8 mouse cellular contexts compared by ENCODE assay signal in genomic region chr19:45030746-45031693, GRCm38 (mm10). TPM values are rescaled to one million over a fixed set of nuclear protein-coding genes. Genes with fewer than 3 reads are reported as not detected.
DNase-seq lines count a peak whose midpoint lies in the region; ATAC-seq and TF ChIP-seq lines count a peak whose summit lies in the region.

No protein-coding gene starts in this region.

- peak; percentile 82 for TF ChIP-seq CTCF in kidney, adult 2 months (conservative IDR thresholded peaks at IDR 0.05; ENCODE audit: insufficient read depth, insufficient read length, low read depth, low read length)

- no peak overlapping the region for H3K4me3 ChIP-seq in embryonic facial prominence, embryonic 12.5 days
- no peak overlapping the region for H3K4me3 ChIP-seq in kidney, adult 2 months (ENCODE audit: insufficient read depth, low read depth, low read length)
- H3K4me3 ChIP-seq in limb, embryonic 15.5 days = peak overlapping the region; percentile 15
- H3K4me3 ChIP-seq in midbrain, embryonic 15.5 days = no peak overlapping the region

- TF ChIP-seq POLR2A in kidney, adult 2 months (IDR thresholded peaks at IDR 0.05; ENCODE audit: low read depth, low read length) = no peak

- ATAC-seq in embryonic facial prominence, embryonic 12.5 days (ENCODE audit: insufficient number of reproducible peaks, insufficient read depth, low FRiP score, low TSS enrichment) = 0 out of 2 replicates have a peak, but pooled peaks have one; percentile 50
- ATAC-seq in limb, embryonic 15.5 days (ENCODE audit: insufficient number of reproducible peaks, low FRiP score, low TSS enrichment, low read depth) = no peak
- no peak; the same call in 1 of the 2 replicates for ATAC-seq in midbrain, embryonic 15.5 days (replicated peaks)

- 44% methylated on average over 20 of the region's 20 CpGs for WGBS in embryonic facial prominence, embryonic 12.5 days
- 29% methylated on average over 20 of the region's 20 CpGs for WGBS in kidney, adult 2 months
- WGBS in limb, embryonic 15.5 days = 40% methylated on average over 20 of the region's 20 CpGs
- WGBS in midbrain, embryonic 15.5 days = 40% methylated on average over 20 of the region's 20 CpGs

- H3K4me2 ChIP-seq in embryonic facial prominence, embryonic 12.5 days (replicated peaks) = peak overlapping the region; percentile 37; the same call in 1 of the 2 replicates
- peak overlapping the region; percentile 42 for H3K4me2 ChIP-seq in limb, embryonic 15.5 days
- peak overlapping the region; percentile 41 for H3K4me2 ChIP-seq in midbrain, embryonic 15.5 days

- peaks cover 10% of the 10 kb centered on the region; the same call in 1 of the 2 replicates for H3K4me1 ChIP-seq in embryonic facial prominence, embryonic 12.5 days
- peaks cover 7% of the 10 kb centered on the region; the same call in 1 of the 2 replicates for H3K4me1 ChIP-seq in kidney, adult 2 months (ENCODE audit: control insufficient read depth, insufficient read depth, low read length)
- peaks cover 37% of the 10 kb centered on the region for H3K4me1 ChIP-seq in limb, embryonic 15.5 days
- peaks cover 7% of the 10 kb centered on the region for H3K4me1 ChIP-seq in midbrain, embryonic 15.5 days

- H3K9me3 ChIP-seq in embryonic facial prominence, embryonic 12.5 days = no peaks in the 10 kb centered on the region
- H3K9me3 ChIP-seq in limb, embryonic 15.5 days = no peaks in the 10 kb centered on the region
- no peaks in the 10 kb centered on the region for H3K9me3 ChIP-seq in midbrain, embryonic 15.5 days

- peak; percentile 80 to 81 for DNase-seq in B cell, adult 2 months
- peak; percentile 82 to 90 for DNase-seq in adrenal gland, postnatal 36 days
- peak; percentile 80 for DNase-seq in heart, adult 8-10 months (ENCODE audit: low spot score)
- peak; percentile 91 for DNase-seq in kidney, adult 2 months
- peak; percentile 35 to 62 for DNase-seq in spleen, postnatal 36 days (ENCODE audit: low spot score in 2 of 2)

- peaks cover 33% of the 10 kb centered on the region for H3K36me3 ChIP-seq in embryonic facial prominence, embryonic 12.5 days
- H3K36me3 ChIP-seq in kidney, adult 2 months (ENCODE audit: control insufficient read depth, insufficient read depth, low read length) = no peaks in the 10 kb centered on the region; the same call in 1 of the 2 replicates
- H3K36me3 ChIP-seq in limb, embryonic 15.5 days = peaks cover 30% of the 10 kb centered on the region
- peaks cover 1% of the 10 kb centered on the region; the same call in 1 of the 2 replicates for H3K36me3 ChIP-seq in midbrain, embryonic 15.5 days (replicated peaks)

- H3K27me3 ChIP-seq in embryonic facial prominence, embryonic 12.5 days = no peaks in the 10 kb centered on the region
- H3K27me3 ChIP-seq in kidney, adult 2 months (replicated peaks; ENCODE audit: control insufficient read depth, insufficient read depth, low read length) = no peaks in the 10 kb centered on the region
- H3K27me3 ChIP-seq in limb, embryonic 15.5 days = peaks cover 1% of the 10 kb centered on the region; the same call in 1 of the 2 replicates
- no peaks in the 10 kb centered on the region for H3K27me3 ChIP-seq in midbrain, embryonic 15.5 days (replicated peaks)

- H3K27ac ChIP-seq in embryonic facial prominence, embryonic 12.5 days = no peak overlapping the region
- H3K27ac ChIP-seq in kidney, adult 2 months (ENCODE audit: insufficient read depth, low read depth, low read length) = no peak overlapping the region
- 0 out of 2 replicates have a peak overlapping the region, but pooled peaks have one; percentile 13 for H3K27ac ChIP-seq in limb, embryonic 15.5 days
- no peak overlapping the region for H3K27ac ChIP-seq in midbrain, embryonic 15.5 days

- 0 out of 2 replicates have a peak overlapping the region, but pooled peaks have one; percentile 30 for H3K9ac ChIP-seq in embryonic facial prominence, embryonic 12.5 days
- H3K9ac ChIP-seq in limb, embryonic 15.5 days = no peak overlapping the region
- H3K9ac ChIP-seq in midbrain, embryonic 15.5 days = no peak overlapping the region

RNA-seq across cellular contexts. Expression of gene Pdzd7, which starts 14.5 kb away (rescaled TPM):
- total RNA-seq in adrenal gland, postnatal 36 days (2021) = under 1 TPM; 0.13 to 0.23 TPM
- 0.29 and 0.52 TPM in 2 replicates for polyA plus RNA-seq in embryonic facial prominence, embryonic 12.5 days (2016; fragmentation: Nextera tagmentation; extraction: Ambion mirVana)
- total RNA-seq in heart, adult 8-10 months (2022) = under 1 TPM in 1 of 4 experiments, not detected in 3; 0.46 TPM
- polyA plus RNA-seq in kidney, adult 2 months (2012; rRNA removed) = 0.74 and 0.99 TPM in 2 replicates
- polyA plus RNA-seq in limb, embryonic 15.5 days (2015; fragmentation: Nextera tagmentation; extraction: Ambion mirVana) = 0.16 and 0.37 TPM in 2 replicates
- 3.2 and 4.1 TPM in 2 replicates for polyA plus RNA-seq in midbrain, embryonic 15.5 days (2015; fragmentation: Nextera tagmentation; extraction: Ambion mirVana)

RNA-seq across cellular contexts. Expression of gene Sfxn3, which starts 16.3 kb away (rescaled TPM):
- 10 to 100 TPM; 63.9 to 66.5 TPM for total RNA-seq in adrenal gland, postnatal 36 days (2021)
- polyA plus RNA-seq in embryonic facial prominence, embryonic 12.5 days (2016; fragmentation: Nextera tagmentation; extraction: Ambion mirVana) = 24.3 and 25.1 TPM in 2 replicates
- total RNA-seq in heart, adult 8-10 months (2022) = 10 to 100 TPM in 3 of 4 experiments, 1 to 10 TPM in 1; 9.0 to 10.8 (median 10.3) TPM
- polyA plus RNA-seq in kidney, adult 2 months (2012; rRNA removed) = 20.8 and 23.5 TPM in 2 replicates
- 33.8 and 36.9 TPM in 2 replicates for polyA plus RNA-seq in limb, embryonic 15.5 days (2015; fragmentation: Nextera tagmentation; extraction: Ambion mirVana)
- 89.6 and 97.2 TPM in 2 replicates for polyA plus RNA-seq in midbrain, embryonic 15.5 days (2015; fragmentation: Nextera tagmentation; extraction: Ambion mirVana)

RNA-seq across cellular contexts. Expression of gene Lzts2, which starts 16.8 kb away (rescaled TPM):
- total RNA-seq in adrenal gland, postnatal 36 days (2021) = 10 to 100 TPM; 90.4 to 95.6 TPM
- polyA plus RNA-seq in embryonic facial prominence, embryonic 12.5 days (2016; fragmentation: Nextera tagmentation; extraction: Ambion mirVana) = 107 and 112 TPM in 2 replicates
- 10 to 100 TPM; 53.9 to 70.5 (median 63.8) TPM for total RNA-seq in heart, adult 8-10 months (2022)
- 54.7 and 74.3 TPM in 2 replicates for polyA plus RNA-seq in kidney, adult 2 months (2012; rRNA removed)
- polyA plus RNA-seq in limb, embryonic 15.5 days (2015; fragmentation: Nextera tagmentation; extraction: Ambion mirVana) = 66.8 and 68.3 TPM in 2 replicates
- polyA plus RNA-seq in midbrain, embryonic 15.5 days (2015; fragmentation: Nextera tagmentation; extraction: Ambion mirVana) = 25.2 and 28.6 TPM in 2 replicates

RNA-seq across cellular contexts. Expression of gene Mrpl43, which starts 24.8 kb away (rescaled TPM):
- 10 to 100 TPM; 49.0 to 53.6 TPM for total RNA-seq in adrenal gland, postnatal 36 days (2021)
- 74.5 and 75.8 TPM in 2 replicates for polyA plus RNA-seq in embryonic facial prominence, embryonic 12.5 days (2016; fragmentation: Nextera tagmentation; extraction: Ambion mirVana)
- total RNA-seq in heart, adult 8-10 months (2022) = 10 to 100 TPM; 43.9 to 59.9 (median 54.3) TPM
- 86.5 and 87.9 TPM in 2 replicates for polyA plus RNA-seq in kidney, adult 2 months (2012; rRNA removed)
- 62.5 and 65.1 TPM in 2 replicates for polyA plus RNA-seq in limb, embryonic 15.5 days (2015; fragmentation: Nextera tagmentation; extraction: Ambion mirVana)
- 86.9 and 88.0 TPM in 2 replicates for polyA plus RNA-seq in midbrain, embryonic 15.5 days (2015; fragmentation: Nextera tagmentation; extraction: Ambion mirVana)

RNA-seq across cellular contexts. Expression of gene Twnk, which starts 25.6 kb away (rescaled TPM):
- 10 to 100 TPM; 30.8 to 33.0 TPM for total RNA-seq in adrenal gland, postnatal 36 days (2021)
- polyA plus RNA-seq in embryonic facial prominence, embryonic 12.5 days (2016; fragmentation: Nextera tagmentation; extraction: Ambion mirVana) = 28.6 and 29.1 TPM in 2 replicates
- 10 to 100 TPM; 30.6 to 34.6 (median 31.4) TPM for total RNA-seq in heart, adult 8-10 months (2022)
- 14.8 and 15.0 TPM in 2 replicates for polyA plus RNA-seq in kidney, adult 2 months (2012; rRNA removed)
- 19.6 and 19.8 TPM in 2 replicates for polyA plus RNA-seq in limb, embryonic 15.5 days (2015; fragmentation: Nextera tagmentation; extraction: Ambion mirVana)
- polyA plus RNA-seq in midbrain, embryonic 15.5 days (2015; fragmentation: Nextera tagmentation; extraction: Ambion mirVana) = 15.9 and 17.2 TPM in 2 replicates
